Mouse (Mus musculus): ENCODE measurements around the gene Wdr72.

GRCm38 (mm10) chr9:74194898-74195297, 84.7 kb downstream of the Wdr72 start:
- no peak for TF ChIP-seq ZNF384 (IDR thresholded peaks at IDR 0.05; ENCODE audit: low read depth, low read length)
- TF ChIP-seq HCFC1 (IDR thresholded peaks at IDR 0.05; ENCODE audit: borderline replicate concordance, insufficient read depth, low read length) = no peak
